Comparison of ENCODE assay signal across 21 mouse cellular contexts in genomic region chr10:40020401-40020800, GRCm38 (mm10). TPM values are rescaled to one million over a fixed set of nuclear protein-coding genes. Genes with fewer than 3 reads are reported as not detected.
DNase-seq lines count a peak whose midpoint lies in the region; ATAC-seq and TF ChIP-seq lines count a peak whose summit lies in the region.
"Had no signal": no experiment of that assay in that cellular context is flagged by ENCODE, and none has a peak within 500 bp of the region (broad histone marks: within the 10 kb centered on the region; RNA-seq: fewer than 3 reads in every experiment).

No protein-coding gene starts in this region.

- H3K27ac ChIP-seq in heart, embryonic 16.5 days (ENCODE audit: low read length): peak overlapping the region; percentile 80; the same call in 1 of the 2 replicates
- H3K27ac ChIP-seq in kidney, embryonic 16.5 days (ENCODE audit: low read length): no peak overlapping the region
- H3K27ac ChIP-seq in bone marrow macrophage, adult 2 months (ENCODE audit: insufficient read depth, low read depth, low read length): peak overlapping the region; percentile 78
- H3K27ac ChIP-seq in macrophage: peak overlapping the region; percentile 70
- H3K27ac ChIP-seq in limb, embryonic 10.5 days: no peak overlapping the region
- H3K27ac ChIP-seq: embryonic facial prominence, embryonic 15.5 days; forebrain, embryonic 10.5 days; hindbrain, embryonic 10.5 days; hindbrain, embryonic 14.5 days; intestine, embryonic 15.5 days had no signal

- no peaks in the 10 kb centered on the region for H3K9me3 ChIP-seq in heart, embryonic 16.5 days (replicated peaks; ENCODE audit: control insufficient read depth, low read length)
- H3K9me3 ChIP-seq in kidney, embryonic 16.5 days (ENCODE audit: low read length): no peaks in the 10 kb centered on the region
- H3K9me3 ChIP-seq in limb, embryonic 10.5 days (replicated peaks): no peaks in the 10 kb centered on the region
- H3K9me3 ChIP-seq: embryonic facial prominence, embryonic 15.5 days; forebrain, embryonic 10.5 days; heart, embryonic 13.5 days; hindbrain, embryonic 10.5 days; intestine, embryonic 15.5 days had no signal

- no peak for TF ChIP-seq CTCF in bone marrow macrophage, adult 2 months (IDR thresholded peaks at IDR 0.05; ENCODE audit: low read depth, low read length)

- no peak overlapping the region for H3K4me2 ChIP-seq in heart, embryonic 16.5 days (ENCODE audit: low read depth, low read length)
- H3K4me2 ChIP-seq in kidney, embryonic 16.5 days (replicated peaks; ENCODE audit: low read depth, low read length): no peak overlapping the region
- H3K4me2 ChIP-seq: embryonic facial prominence, embryonic 15.5 days; heart, embryonic 13.5 days; hindbrain, embryonic 14.5 days; intestine, embryonic 15.5 days had no signal

- 84% methylated on average over 2 of the region's 2 CpGs for WGBS in heart, embryonic 16.5 days
- WGBS in kidney, embryonic 16.5 days: 61% methylated on average over 2 of the region's 2 CpGs
- WGBS in macrophage (ENCODE audit: missing documents): 50% methylated on average over 2 of the region's 2 CpGs
- 67% methylated on average over 2 of the region's 2 CpGs for WGBS in limb, embryonic 10.5 days

- no peak overlapping the region for H3K4me3 ChIP-seq in heart, embryonic 16.5 days (ENCODE audit: low read length)
- H3K4me3 ChIP-seq in kidney, embryonic 16.5 days (ENCODE audit: low read length): no peak overlapping the region
- no peak overlapping the region for H3K4me3 ChIP-seq in bone marrow macrophage, adult 2 months (ENCODE audit: insufficient read depth, low read length)
- H3K4me3 ChIP-seq in macrophage (ENCODE audit: inconsistent target): no peak overlapping the region
- no peak overlapping the region for H3K4me3 ChIP-seq in limb, embryonic 10.5 days
- H3K4me3 ChIP-seq: embryonic facial prominence, embryonic 15.5 days; erythroblast, embryonic 14.5 days; forebrain, embryonic 10.5 days; heart, adult 2 months; heart, embryonic 13.5 days; hindbrain, embryonic 10.5 days; intestine, embryonic 15.5 days had no signal

- peaks cover 28% of the 10 kb centered on the region for H3K4me1 ChIP-seq in heart, embryonic 16.5 days (ENCODE audit: control insufficient read depth, insufficient read depth, low read length)
- H3K4me1 ChIP-seq in kidney, embryonic 16.5 days (ENCODE audit: insufficient read depth, low read length): peaks cover 5% of the 10 kb centered on the region
- H3K4me1 ChIP-seq in bone marrow macrophage, adult 2 months (ENCODE audit: control insufficient read depth, insufficient read depth, low read length): peaks cover 30% of the 10 kb centered on the region
- peaks cover 24% of the 10 kb centered on the region for H3K4me1 ChIP-seq in limb, embryonic 10.5 days

- no peak for DNase-seq in heart, adult 9 months (ENCODE audit: low spot score in 2 of 2)
- DNase-seq in kidney, adult 9 months: peak; percentile 37
- no peak for DNase-seq in limb, embryonic 10.5 days (ENCODE audit: low spot score)
- DNase-seq: adrenal gland, adult 8-10 months; adrenal gland, postnatal 36 days; cerebellum, adult 11-12 months; cerebellum, adult 9-10 months; cerebellum, postnatal 25 days; heart, adult 2 months had no signal

- ATAC-seq in heart, embryonic 16.5 days (replicated peaks; ENCODE audit: extremely low read depth, insufficient read depth, low FRiP score): no peak
- ATAC-seq in kidney, embryonic 16.5 days (ENCODE audit: low FRiP score, low TSS enrichment): no peak
- ATAC-seq: forebrain, embryonic 14.5 days; intestine, embryonic 15.5 days had no signal

- H3K9ac ChIP-seq in heart, embryonic 16.5 days (ENCODE audit: low read length): no peak overlapping the region; the same call in 1 of the 2 replicates
- H3K9ac ChIP-seq in kidney, embryonic 16.5 days (replicated peaks; ENCODE audit: low read length): no peak overlapping the region
- H3K9ac ChIP-seq: embryonic facial prominence, embryonic 15.5 days; heart, embryonic 13.5 days; hindbrain, embryonic 14.5 days; intestine, embryonic 15.5 days had no signal

- H3K79me2 ChIP-seq in macrophage (ENCODE audit: inconsistent target): no peaks in the 10 kb centered on the region

- no peak for TF ChIP-seq POLR2A in bone marrow macrophage, adult 2 months (IDR thresholded peaks at IDR 0.05; ENCODE audit: borderline replicate concordance, low read depth, low read length)

- peaks cover 3% of the 10 kb centered on the region; the same call in 1 of the 2 replicates for H3K27me3 ChIP-seq in heart, embryonic 16.5 days (ENCODE audit: control insufficient read depth, insufficient read depth, low read length)
- H3K27me3 ChIP-seq in kidney, embryonic 16.5 days (ENCODE audit: insufficient read depth, low read length): no peaks in the 10 kb centered on the region
- H3K27me3 ChIP-seq in limb, embryonic 10.5 days (ENCODE audit: low read depth, poor library complexity, severe bottlenecking): peaks cover 14% of the 10 kb centered on the region
- H3K27me3 ChIP-seq: embryonic facial prominence, embryonic 15.5 days; intestine, embryonic 15.5 days had no signal

- H3K36me3 ChIP-seq in heart, embryonic 16.5 days (ENCODE audit: control insufficient read depth, insufficient read depth): no peaks in the 10 kb centered on the region
- H3K36me3 ChIP-seq in kidney, embryonic 16.5 days (ENCODE audit: insufficient read depth, low read length): no peaks in the 10 kb centered on the region
- no peaks in the 10 kb centered on the region for H3K36me3 ChIP-seq in macrophage (ENCODE audit: inconsistent target)
- H3K36me3 ChIP-seq in limb, embryonic 10.5 days: no peaks in the 10 kb centered on the region
- H3K36me3 ChIP-seq: embryonic facial prominence, embryonic 15.5 days; forebrain, embryonic 10.5 days; heart, embryonic 13.5 days; hindbrain, embryonic 10.5 days; intestine, embryonic 15.5 days had no signal

RNA-seq across cellular contexts. Expression of gene Mfsd4b1, which starts 4.7 kb away (rescaled TPM):
- 0.76 and 1.3 TPM in 2 replicates for polyA plus RNA-seq in heart, embryonic 16.5 days (2015; fragmentation: Nextera tagmentation; extraction: Ambion mirVana)
- 9.0 and 12.0 TPM in 2 replicates for polyA plus RNA-seq in kidney, embryonic 16.5 days (2015; fragmentation: Nextera tagmentation; extraction: Ambion mirVana)
- not detected in 2 replicates for polyA plus RNA-seq in bone marrow macrophage, adult 2 months (2012; ENCODE audit: insufficient read depth, insufficient read length, missing spikeins)
- total RNA-seq in macrophage (2018; cell fraction: chromatin; rRNA removed): 1 to 10 TPM in 2 of 26 experiments, under 1 TPM in 8, not detected in 16; 0.19 to 1.9 (median 0.50) TPM
- total RNA-seq in macrophage (2018; cell fraction: cytosol; rRNA removed): under 1 TPM in 21 of 26 experiments, not detected in 5; 0.03 to 0.20 (median 0.11) TPM
- 1 to 10 TPM in 3 of 26 experiments, under 1 TPM in 10, not detected in 13; 0.21 to 4.2 (median 0.47) TPM for total RNA-seq in macrophage (2018; cell fraction: nucleus; rRNA removed)
- not detected in 3 replicates for polyA plus RNA-seq in macrophage (2018)
- not detected in 2 replicates for polyA plus RNA-seq in limb, embryonic 10.5 days (2016; fragmentation: Nextera tagmentation; extraction: Ambion mirVana)
- polyA plus RNA-seq: erythroblast, embryonic 14.5 days; forebrain, embryonic 10.5 days; hindbrain, embryonic 10.5 days had no signal

RNA-seq across cellular contexts. Expression of gene Mfsd4b5, which starts 34.0 kb away (rescaled TPM):
- polyA plus RNA-seq in heart, embryonic 16.5 days (2015; fragmentation: Nextera tagmentation; extraction: Ambion mirVana): 0.05 TPM in 2 replicates
- 7.0 and 7.5 TPM in 2 replicates for polyA plus RNA-seq in kidney, embryonic 16.5 days (2015; fragmentation: Nextera tagmentation; extraction: Ambion mirVana)
- polyA plus RNA-seq in bone marrow macrophage, adult 2 months (2012; ENCODE audit: insufficient read depth, insufficient read length, missing spikeins): not detected in 2 replicates
- 1 to 10 TPM in 17 of 26 experiments, under 1 TPM in 9; 0.37 to 5.0 (median 1.5) TPM for total RNA-seq in macrophage (2018; cell fraction: chromatin; rRNA removed)
- total RNA-seq in macrophage (2018; cell fraction: cytosol; rRNA removed): under 1 TPM; 0.09 to 0.58 (median 0.24) TPM
- 1 to 10 TPM in 21 of 26 experiments, under 1 TPM in 5; 0.60 to 6.7 (median 2.0) TPM for total RNA-seq in macrophage (2018; cell fraction: nucleus; rRNA removed)
- 0.06 to 0.16 TPM (median 0.14 TPM) in 3 replicates for polyA plus RNA-seq in macrophage (2018)
- polyA plus RNA-seq in limb, embryonic 10.5 days (2016; fragmentation: Nextera tagmentation; extraction: Ambion mirVana): 0.05 TPM in 1 of 2 replicates, not detected in the other
- polyA plus RNA-seq: erythroblast, embryonic 14.5 days; forebrain, embryonic 10.5 days; forebrain, embryonic 14.5 days; heart, embryonic 13.5 days; hindbrain, embryonic 10.5 days had no signal

Comparison
In these comparisons a context has a peak if more than half of its experiments do, and no peak if none do; other contexts are left out.
1. H3K27ac ChIP-seq: peak in heart, embryonic 16.5 days (single experiment), bone marrow macrophage, adult 2 months (single experiment) and macrophage (single experiment); none in kidney, embryonic 16.5 days (single experiment) and limb, embryonic 10.5 days (single experiment).